Mouse (Mus musculus) bone marrow, adult 2 months (tissue): ENCODE data around the gene Tufm.

Experiments
- CTCF ChIP-seq: fragments of 200-500 bp; IDR thresholded peaks from 2 replicates; pipeline ENCODE4 v1.5.1; 2011; ENCODE audit warnings: low read length, control low read depth; ENCODE audit not compliant: control insufficient read depth, insufficient read depth
- POLR2A ChIP-seq: fragments of 200-500 bp; IDR thresholded peaks from 2 replicates; pipeline ENCODE4 v1.6.1; 2011; ENCODE audit warnings: low read depth, mild to moderate bottlenecking, control low read depth, low read length, borderline replicate concordance; ENCODE audit not compliant: control insufficient read depth

- TF ChIP-seq POLR2A (no peak), CTCF (no peak)
These were observed 23.6 kb upstream of the Tufm start for GRCm38 (mm10) chr7:126463547-126463946.
